Mouse (Mus musculus): ENCODE data around the gene Slc41a1.

Gene Slc41a1

GRCm38 (mm10) chr1:131886173-131886572 lies 58.9 kb downstream of the Slc41a1 start:
- WGBS: 27% methylated on average over 2 of the region's 2 CpGs

GRCm38 (mm10) chr1:131886641-131887040 lies 59.3 kb downstream of the Slc41a1 start:
- WGBS: 49% methylated on average over 3 of the region's 3 CpGs

GRCm38 (mm10) chr1:131890043-131890658 lies 62.9 kb downstream of the Slc41a1 start:
- 82% methylated on average over 6 of the region's 6 CpGs for WGBS

GRCm38 (mm10) chr1:131891436-131891835 lies 64.1 kb downstream of the Slc41a1 start:
- WGBS: 79% methylated on average over 4 of the region's 4 CpGs
